Mouse (Mus musculus) gastrocnemius, adult 2 months (tissue): ENCODE measurements around the gene Bdh1. TPM values are rescaled to one million over a fixed set of nuclear protein-coding genes. Genes with fewer than 3 reads are reported as not detected.
"Not testable (repeated sequence)": the region's sequence is repeated elsewhere in the genome, so short reads cannot be mapped to it uniquely, and the experiment has no call there.

ENCODE experiments used
- DNase-seq: peaks from one replicate; pipeline ENCODE4 v3.0.0; 2022
- H3K27ac ChIP-seq: fragments of 200-600 bp; 2 replicates; pipeline ENCODE4 v1.8.1; 2022; ENCODE audit warnings: mild to moderate bottlenecking
- H3K4me3 ChIP-seq: fragments of 200-600 bp; 2 replicates; pipeline ENCODE4 v1.8.1; 2022; ENCODE audit warnings: mild to moderate bottlenecking, moderate library complexity
- CTCF ChIP-seq: fragments of 200-600 bp; IDR thresholded peaks from 2 replicates; pipeline ENCODE4 v1.8.1; 2022; ENCODE audit warnings: antibody characterized with exemption, mild to moderate bottlenecking, moderate library complexity
- intact Hi-C: fragments of 180-260 bp; cut with DNase I; formaldehyde crosslinking; loops from one replicate; pipeline ENCODE4 v1.15.1; 2025
- long read RNA-seq, 2 experiments: library from polyadenylated mRNA; stranded (forward); transcript quantifications; one replicate each; pipeline ENCODE4 v2.0.0; 2021
- total RNA-seq, 2 experiments: library from RNA; stranded (reverse); gene quantifications; 2 replicates each; pipeline ENCODE4 v1.2.3; 2021

Bdh1 gene
- total RNA-seq: 100 to 1,000 TPM in 1 of 2 experiments, 10 to 100 TPM in 1; 71.4 to 144 TPM
- long read RNA-seq, experiment 1, transcript Bdh1-203 (7 exons, 3,122 nt): major isoform, 48 of 65 reads
- long read RNA-seq, experiment 1, partial matches to known transcripts: 5 of 65 reads
- long read RNA-seq, experiment 1, other reads (novel, unspliced or antisense): 10 of 65 reads
- long read RNA-seq, experiment 2, transcript Bdh1-203 (7 exons, 3,122 nt): major isoform, 82 of 110 reads
- long read RNA-seq, experiment 2, partial matches to known transcripts: 4 of 110 reads
- long read RNA-seq, experiment 2, other reads (novel, unspliced or antisense): 22 of 110 reads

DNA sequence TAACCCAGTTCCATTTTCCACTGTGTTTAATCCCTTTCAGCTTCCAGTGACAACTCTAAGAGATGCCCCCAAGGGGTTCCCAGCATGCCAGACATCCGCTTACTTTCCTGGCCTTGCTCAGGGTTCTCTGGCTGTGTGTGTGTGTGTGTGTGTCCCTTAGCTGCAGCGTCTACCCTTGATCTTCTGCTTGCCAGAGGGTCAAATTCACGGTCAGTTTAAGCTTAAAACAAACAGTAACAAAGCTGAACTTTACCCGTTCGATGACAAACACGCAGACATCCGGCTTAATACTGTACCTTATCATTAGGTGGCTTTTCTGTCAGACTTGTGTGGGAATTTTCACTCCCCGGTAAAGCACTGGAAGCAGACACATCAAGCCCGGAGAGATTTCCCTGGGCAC is at the start of gene Bdh1:
Gene Bdh1, plus strand, starts transcription at position 281 of the 400 bp plus-strand sequence.
- DNase-seq: no peak

GRCm38 (mm10) chr16:31372316-31372715 is 49.8 kb upstream of the Bdh1 start:
- H3K27ac ChIP-seq, H3K4me3 ChIP-seq, DNase-seq, intact Hi-C loops: not testable (repeated sequence)

More for the DNA sequence above, at the start of gene Bdh1:
- H3K4me3 ChIP-seq: no peak within 1 kb of the TSS
- no peak for TF ChIP-seq CTCF
- no peak within 1 kb of the TSS for H3K27ac ChIP-seq
- intact Hi-C loops: no loop called here

DNA sequence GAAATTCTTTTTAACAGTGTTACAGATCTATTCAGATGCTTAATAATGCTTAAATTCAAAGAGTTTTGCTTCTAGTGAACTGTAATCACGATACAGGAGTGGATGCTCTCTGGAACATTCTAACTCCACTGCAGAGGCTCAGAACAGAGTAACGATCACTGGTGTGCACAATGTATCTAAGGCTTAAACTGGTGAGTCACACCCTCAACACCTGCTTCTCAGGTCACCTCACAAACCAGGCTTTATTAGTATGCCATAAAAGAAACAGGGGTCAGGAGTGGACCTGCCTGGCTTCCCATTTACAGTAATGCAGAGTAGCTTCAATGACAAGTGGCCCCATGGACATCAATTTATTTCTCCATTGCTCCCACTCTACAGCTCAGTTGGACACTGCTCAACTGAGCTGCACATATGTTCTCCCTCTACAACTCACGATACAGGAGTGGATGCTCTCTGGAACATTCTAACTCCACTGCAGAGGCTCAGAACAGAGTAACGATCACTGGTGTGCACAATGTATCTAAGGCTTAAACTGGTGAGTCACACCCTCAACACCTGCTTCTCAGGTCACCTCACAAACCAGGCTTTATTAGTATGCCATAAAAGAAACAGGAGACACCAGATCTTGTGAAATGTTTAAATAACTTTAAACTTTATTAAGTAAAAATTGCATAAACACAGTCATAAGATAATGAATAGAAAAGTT is 46.0 kb upstream of the Bdh1 start:
- H3K4me3 ChIP-seq, intact Hi-C loops, DNase-seq, H3K27ac ChIP-seq: not testable (repeated sequence)

DNA sequence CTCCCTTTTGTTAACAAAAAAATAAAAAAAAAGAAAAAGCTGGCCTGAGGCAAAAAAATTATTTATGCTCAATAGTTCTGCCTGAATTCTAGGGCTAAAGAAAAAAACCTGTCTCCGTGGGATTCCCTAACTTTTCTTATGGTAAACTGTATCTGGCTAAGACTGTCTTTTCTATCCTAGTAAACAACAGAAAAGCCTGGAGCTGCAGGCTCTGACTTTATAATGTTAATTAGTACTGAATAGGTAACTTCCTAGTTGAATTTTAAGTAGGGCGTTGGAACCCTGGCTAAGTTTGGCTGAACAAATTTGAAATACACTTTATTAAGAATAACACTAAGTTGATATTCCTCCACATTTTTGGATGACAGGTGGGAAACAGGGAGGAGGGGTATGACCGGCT is 33.8 kb upstream of the Bdh1 start:
- DNase-seq, intact Hi-C loops, H3K4me3 ChIP-seq, H3K27ac ChIP-seq: not testable (repeated sequence)

DNA sequence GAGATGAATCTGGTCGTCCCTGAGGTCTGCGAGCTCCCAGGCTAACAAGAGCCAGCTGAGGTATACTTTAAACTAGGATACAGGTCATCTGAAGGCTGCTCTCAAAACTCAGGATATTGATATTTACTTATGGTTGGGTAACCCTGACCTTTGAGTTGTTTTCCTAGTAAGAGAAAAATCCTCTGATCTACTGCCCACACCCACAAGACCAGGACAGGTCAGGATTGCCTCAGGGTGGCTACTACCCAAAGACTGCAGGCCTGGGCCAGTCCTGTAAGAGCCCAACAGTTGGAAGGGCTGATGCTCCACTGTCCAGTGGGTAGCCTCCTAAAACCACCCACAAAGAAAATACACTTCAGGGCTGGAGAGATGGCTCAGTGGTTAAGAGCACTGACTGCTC is 22.8 kb upstream of the Bdh1 start:
- no peak for TF ChIP-seq CTCF
- H3K27ac ChIP-seq: no peak overlapping the region
- H3K4me3 ChIP-seq: no peak overlapping the region
- no peak for DNase-seq
- intact Hi-C loops: no loop called here

GRCm38 (mm10) chr16:31400908-31401692 is 21.0 kb upstream of the Bdh1 start:
- intact Hi-C loops: no loop called here
- no peak for DNase-seq
- H3K4me3 ChIP-seq: no peak overlapping the region
- no peak overlapping the region for H3K27ac ChIP-seq
- TF ChIP-seq CTCF: no peak

DNA sequence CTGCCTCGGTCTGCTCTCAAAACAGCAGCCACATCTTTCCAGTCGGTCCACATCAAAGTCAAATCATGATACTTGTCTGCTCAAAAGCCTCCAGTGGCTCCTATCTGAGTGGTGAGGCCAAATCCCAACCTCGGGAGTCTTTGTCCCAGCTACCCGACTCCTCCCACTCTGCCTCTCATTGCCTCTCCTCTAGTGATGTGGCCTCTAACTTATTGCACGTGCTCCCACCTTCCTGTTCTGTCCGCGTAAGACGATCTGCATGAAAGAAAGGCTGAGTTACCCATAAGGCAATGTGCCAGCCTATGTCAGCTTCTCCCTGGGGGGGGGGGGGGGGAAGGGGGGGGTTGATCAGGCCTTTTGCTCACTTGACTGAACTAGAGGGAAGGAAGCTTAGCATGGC is 20.0 kb upstream of the Bdh1 start:
- intact Hi-C loops: no loop called here
- no peak for DNase-seq
- Histone ChIP-seq H3K4me3 (no peak overlapping the region), H3K27ac (no peak overlapping the region)
- no peak for TF ChIP-seq CTCF

DNA sequence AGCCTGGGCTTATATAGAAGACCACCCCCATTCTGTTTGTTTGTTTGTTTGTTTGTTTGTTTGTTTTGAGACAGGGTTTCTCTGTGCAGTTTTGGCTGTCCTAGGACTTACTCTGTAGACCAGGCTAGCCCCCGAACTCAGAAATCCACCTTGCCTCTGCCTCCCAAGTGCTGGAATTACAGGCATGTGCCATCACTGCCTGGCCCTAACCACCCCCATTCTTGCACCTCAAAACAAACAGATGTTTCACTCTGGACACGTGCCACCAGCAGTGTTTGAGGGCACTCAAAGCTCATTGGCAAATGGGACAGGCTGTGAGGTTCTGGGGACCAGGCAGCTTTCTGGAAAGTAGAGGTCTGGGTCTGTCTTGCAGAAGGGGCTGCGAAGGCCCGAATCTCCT is 18.1 kb upstream of the Bdh1 start:
- TF ChIP-seq CTCF: no peak
- intact Hi-C loops: no loop called here
- no peak overlapping the region for H3K27ac ChIP-seq

GRCm38 (mm10) chr16:31405040-31405439 is 17.0 kb upstream of the Bdh1 start:
- no peak for DNase-seq
- intact Hi-C loops: no loop called here
- H3K4me3 ChIP-seq: no peak overlapping the region
- peak; percentile 31; the same call in 1 of the 2 replicates for TF ChIP-seq CTCF
- H3K27ac ChIP-seq: no peak overlapping the region

More for the DNA sequence above, 18.1 kb upstream of the Bdh1 start:
- no peak for DNase-seq
- no peak overlapping the region for H3K4me3 ChIP-seq

DNA sequence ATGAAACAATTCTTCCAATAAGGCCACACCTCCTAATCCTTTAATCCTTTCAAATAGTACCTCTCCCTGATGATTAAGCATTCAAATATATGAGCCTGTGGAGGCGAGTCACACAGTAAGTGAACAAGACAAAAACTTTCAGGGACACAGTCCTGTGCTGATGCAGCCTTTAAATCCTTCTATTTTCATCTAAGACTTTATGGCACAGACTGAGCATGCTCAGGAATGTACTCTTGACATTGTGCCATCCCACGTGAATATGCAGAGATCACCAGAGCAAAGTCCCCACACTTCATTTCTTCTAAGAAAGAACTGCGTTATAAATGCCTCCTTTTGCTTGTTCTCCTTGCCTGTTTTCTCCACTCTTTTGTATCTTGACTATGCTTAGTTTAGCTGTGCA is 14.2 kb upstream of the Bdh1 start:
- intact Hi-C loops: no loop called here
- H3K27ac ChIP-seq: no peak overlapping the region
- no peak for DNase-seq
- H3K4me3 ChIP-seq: no peak overlapping the region
- no peak for TF ChIP-seq CTCF

GRCm38 (mm10) chr16:31410969-31411368 is 11.1 kb upstream of the Bdh1 start:
- H3K27ac ChIP-seq: no peak overlapping the region
- intact Hi-C loops: no loop called here
- H3K4me3 ChIP-seq: no peak overlapping the region
- TF ChIP-seq CTCF: no peak
- no peak for DNase-seq

DNA sequence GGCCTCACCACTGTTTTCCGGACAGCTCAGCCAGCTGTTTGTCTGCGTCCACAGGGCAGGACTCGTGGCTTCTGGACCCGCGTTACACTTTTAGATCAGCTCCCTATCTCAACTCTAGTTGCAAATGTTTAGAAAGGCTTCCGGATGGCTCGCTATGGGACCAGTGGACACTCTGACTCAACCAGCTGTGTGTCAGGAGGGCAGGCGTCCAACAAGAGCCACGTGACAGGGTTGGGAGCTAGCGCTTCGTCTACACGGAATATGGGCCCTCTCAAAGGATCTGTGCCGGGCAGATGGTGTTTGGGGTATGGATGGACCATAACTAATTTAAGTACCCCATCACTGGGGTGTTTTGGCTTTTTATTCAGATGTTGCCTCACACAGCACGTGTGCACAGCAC is 9.8 kb upstream of the Bdh1 start:
- peak overlapping the region; percentile 41 for H3K4me3 ChIP-seq
- peak; percentile 77 for DNase-seq
- intact Hi-C loops: no loop called here

GRCm38 (mm10) chr16:31413777-31414176 is 8.3 kb upstream of the Bdh1 start:
- DNase-seq: no peak
- intact Hi-C loops: no loop called here
- no peak overlapping the region for H3K4me3 ChIP-seq
- TF ChIP-seq CTCF: no peak
- no peak overlapping the region for H3K27ac ChIP-seq

More for the DNA sequence above, 9.8 kb upstream of the Bdh1 start:
- TF ChIP-seq CTCF: no peak
- H3K27ac ChIP-seq: no peak overlapping the region
